Mouse (Mus musculus): ENCODE data around the gene Tbc1d22a. TPM values are rescaled to one million over a fixed set of nuclear protein-coding genes. Genes with fewer than 3 reads are reported as not detected.

Tbc1d22a gene
- polyA plus RNA-seq, 1 experiment from 2014 or later = 8.7 TPM

DNA sequence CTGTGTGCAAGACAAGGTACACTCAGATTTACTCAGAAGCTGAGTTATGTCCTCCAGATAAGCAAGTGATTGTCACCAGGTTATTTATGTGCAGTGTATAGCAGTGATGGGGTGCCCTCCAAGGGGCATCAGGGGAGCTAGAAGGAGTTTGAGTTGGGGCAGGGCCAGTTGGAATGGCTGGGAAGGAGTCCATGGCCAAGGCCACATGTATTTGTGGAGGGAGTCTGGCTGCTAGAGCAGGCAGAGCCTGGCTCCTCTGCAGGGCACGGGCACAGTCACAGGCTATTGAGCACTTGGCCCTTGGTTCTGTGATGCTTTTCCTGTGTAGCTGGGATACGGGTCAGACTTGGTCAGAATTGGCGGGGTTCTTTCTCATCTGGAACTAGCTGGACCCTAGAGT lies 80.2 kb downstream of the Tbc1d22a start:
- ATAC-seq (replicated peaks; ENCODE audit: low FRiP score) (no peak), DNase-seq (ENCODE audit: low spot score) (no peak)
- Histone ChIP-seq H3K27ac (ENCODE audit: low read depth, low read length) (no peak overlapping the region), H3K4me2 (ENCODE audit: low read depth, low read length, severe bottlenecking) (no peak overlapping the region), H3K27me3 (ENCODE audit: control insufficient read depth, insufficient read depth, low read length) (no peaks in the 10 kb centered on the region), H3K9me3 (ENCODE audit: control insufficient read depth, low read length) (no peaks in the 10 kb centered on the region), H3K4me3 (ENCODE audit: low read depth, low read length) (no peak overlapping the region), H3K36me3 (ENCODE audit: control insufficient read depth, insufficient read depth, low read length) (no peaks in the 10 kb centered on the region), H3K9ac (ENCODE audit: low read length) (no peak overlapping the region), H3K4me1 (replicated peaks; ENCODE audit: control insufficient read depth, insufficient read depth, low read length) (no peaks in the 10 kb centered on the region; the same call in 1 of the 2 replicates)
- 86% methylated on average over 3 of the region's 3 CpGs for WGBS

GRCm38 (mm10) chr15:86295722-86296288 lies 81.5 kb downstream of the Tbc1d22a start:
- H3K4me3 ChIP-seq (ENCODE audit: low read depth, low read length) = no peak overlapping the region
- 89% methylated on average over 4 of the region's 4 CpGs for WGBS

GRCm38 (mm10) chr15:86297281-86297680 lies 83.0 kb downstream of the Tbc1d22a start:
- no peak overlapping the region for H3K4me2 ChIP-seq (ENCODE audit: low read depth, low read length, severe bottlenecking)
- DNase-seq (ENCODE audit: low spot score) (no peak), ATAC-seq (replicated peaks; ENCODE audit: low FRiP score) (no peak)
- no peak overlapping the region for H3K27ac ChIP-seq (ENCODE audit: low read depth, low read length)
- no peaks in the 10 kb centered on the region for H3K4me1 ChIP-seq (replicated peaks; ENCODE audit: control insufficient read depth, insufficient read depth, low read length)
- H3K9ac ChIP-seq (ENCODE audit: low read length) = no peak overlapping the region
- 81% methylated on average over 1 of the region's 1 CpGs for WGBS
- H3K9me3 ChIP-seq (ENCODE audit: control insufficient read depth, low read length) = no peaks in the 10 kb centered on the region
- no peak overlapping the region for H3K4me3 ChIP-seq (ENCODE audit: low read depth, low read length)
- no peaks in the 10 kb centered on the region for H3K36me3 ChIP-seq (ENCODE audit: control insufficient read depth, insufficient read depth, low read length)
- no peaks in the 10 kb centered on the region for H3K27me3 ChIP-seq (ENCODE audit: control insufficient read depth, insufficient read depth, low read length)

More at GRCm38 (mm10) chr15:86295722-86296288, 81.5 kb downstream of the Tbc1d22a start:
- no peaks in the 10 kb centered on the region for H3K36me3 ChIP-seq (ENCODE audit: control insufficient read depth, insufficient read depth, low read length)
- H3K4me2 ChIP-seq (ENCODE audit: low read depth, low read length, severe bottlenecking) = no peak overlapping the region
- no peaks in the 10 kb centered on the region for H3K27me3 ChIP-seq (ENCODE audit: control insufficient read depth, insufficient read depth, low read length)
- no peaks in the 10 kb centered on the region; the same call in 1 of the 2 replicates for H3K4me1 ChIP-seq (replicated peaks; ENCODE audit: control insufficient read depth, insufficient read depth, low read length)
- no peak overlapping the region for H3K9ac ChIP-seq (ENCODE audit: low read length)
- no peaks in the 10 kb centered on the region for H3K9me3 ChIP-seq (ENCODE audit: control insufficient read depth, low read length)
- no peak overlapping the region for H3K27ac ChIP-seq (ENCODE audit: low read depth, low read length)
- ATAC-seq (replicated peaks; ENCODE audit: low FRiP score) (no peak), DNase-seq (ENCODE audit: low spot score) (no peak)

DNA sequence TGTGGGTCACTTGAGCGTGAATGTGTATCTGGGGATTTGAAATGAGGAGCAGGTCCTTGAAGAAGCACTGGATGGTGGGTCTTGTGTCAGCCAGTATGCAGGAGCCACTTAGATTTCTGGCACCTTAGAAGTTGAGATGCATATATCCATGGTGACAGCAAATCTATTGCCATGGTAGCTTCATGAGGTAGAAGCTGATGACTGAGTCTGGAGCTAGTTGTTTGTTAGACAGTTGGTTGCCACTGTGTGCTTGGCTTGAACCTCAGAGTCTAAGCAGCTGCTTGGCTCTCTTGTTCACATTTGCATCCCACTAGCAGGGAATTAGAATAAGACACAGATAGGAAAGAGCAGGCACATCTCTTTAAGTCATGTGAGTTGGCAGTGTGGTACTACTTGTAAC lies 89.6 kb downstream of the Tbc1d22a start:
- Histone ChIP-seq H3K27me3 (ENCODE audit: control insufficient read depth, insufficient read depth, low read length) (no peaks in the 10 kb centered on the region), H3K4me1 (replicated peaks; ENCODE audit: control insufficient read depth, insufficient read depth, low read length) (no peaks in the 10 kb centered on the region), H3K27ac (ENCODE audit: low read depth, low read length) (no peak overlapping the region), H3K4me2 (ENCODE audit: low read depth, low read length, severe bottlenecking) (no peak overlapping the region), H3K9ac (ENCODE audit: low read length) (no peak overlapping the region), H3K9me3 (ENCODE audit: control insufficient read depth, low read length) (no peaks in the 10 kb centered on the region), H3K36me3 (ENCODE audit: control insufficient read depth, insufficient read depth, low read length) (no peaks in the 10 kb centered on the region), H3K4me3 (ENCODE audit: low read depth, low read length) (no peak overlapping the region)
- no peak for ATAC-seq (replicated peaks; ENCODE audit: low FRiP score)
- 88% methylated on average over 1 of the region's 1 CpGs for WGBS
- no peak for DNase-seq (ENCODE audit: low spot score)

DNA sequence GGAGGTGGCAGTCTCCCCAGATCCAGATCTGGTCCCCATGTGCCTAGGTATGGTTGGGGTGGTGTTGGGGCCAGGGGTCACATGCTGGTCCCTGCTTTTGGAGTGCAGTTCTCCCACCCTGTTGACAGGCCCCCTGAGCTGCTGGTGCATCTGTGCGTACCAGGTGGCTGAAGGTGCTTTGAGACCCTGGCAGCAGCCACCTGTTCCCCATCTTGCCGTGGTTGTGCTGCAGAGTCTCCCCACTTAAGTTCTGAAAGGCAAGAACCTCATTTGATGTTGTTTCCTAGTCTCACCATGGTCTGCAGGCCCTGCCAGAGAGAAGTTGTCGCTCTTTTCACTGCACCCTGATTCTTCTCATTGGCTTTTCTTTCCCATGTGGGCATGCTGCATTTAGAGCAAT lies 90.6 kb downstream of the Tbc1d22a start:
- ATAC-seq (replicated peaks; ENCODE audit: low FRiP score) = no peak

DNA sequence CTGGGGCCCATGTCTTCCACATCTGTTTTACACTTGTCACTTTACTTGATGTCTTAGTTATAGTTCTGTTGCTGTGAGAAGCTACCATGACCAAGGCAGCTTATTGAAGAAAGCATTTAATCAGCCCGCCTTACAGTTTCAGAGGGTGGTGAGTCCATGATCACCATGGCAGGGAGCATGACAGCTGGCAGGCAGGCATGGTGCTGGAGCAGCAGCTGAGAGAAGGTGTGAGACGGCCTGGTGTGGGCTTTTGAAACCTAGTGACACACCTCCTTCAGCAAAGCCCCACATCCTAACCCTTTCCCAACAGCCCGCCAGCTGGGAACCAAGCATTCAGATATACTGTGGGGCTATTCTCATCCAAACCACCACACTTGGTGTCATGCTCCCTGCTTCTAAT lies 91.0 kb downstream of the Tbc1d22a start:
- DNase-seq (ENCODE audit: low spot score) (no peak), ATAC-seq (replicated peaks; ENCODE audit: low FRiP score) (no peak)
- Histone ChIP-seq H3K27ac (ENCODE audit: low read depth, low read length) (no peak overlapping the region), H3K4me2 (ENCODE audit: low read depth, low read length, severe bottlenecking) (no peak overlapping the region), H3K36me3 (ENCODE audit: control insufficient read depth, insufficient read depth, low read length) (no peaks in the 10 kb centered on the region), H3K27me3 (ENCODE audit: control insufficient read depth, insufficient read depth, low read length) (no peaks in the 10 kb centered on the region), H3K9me3 (ENCODE audit: control insufficient read depth, low read length) (no peaks in the 10 kb centered on the region), H3K9ac (ENCODE audit: low read length) (no peak overlapping the region), H3K4me3 (ENCODE audit: low read depth, low read length) (no peak overlapping the region), H3K4me1 (replicated peaks; ENCODE audit: control insufficient read depth, insufficient read depth, low read length) (no peaks in the 10 kb centered on the region)
- WGBS = 79% methylated on average over 3 of the region's 3 CpGs

More for the DNA sequence above, 90.6 kb downstream of the Tbc1d22a start:
- H3K27ac ChIP-seq (ENCODE audit: low read depth, low read length) = no peak overlapping the region
- no peaks in the 10 kb centered on the region for H3K9me3 ChIP-seq (ENCODE audit: control insufficient read depth, low read length)
- no peaks in the 10 kb centered on the region for H3K36me3 ChIP-seq (ENCODE audit: control insufficient read depth, insufficient read depth, low read length)
- no peaks in the 10 kb centered on the region for H3K4me1 ChIP-seq (replicated peaks; ENCODE audit: control insufficient read depth, insufficient read depth, low read length)
- H3K9ac ChIP-seq (ENCODE audit: low read length) = no peak overlapping the region
- 90% methylated on average over 3 of the region's 3 CpGs for WGBS
- no peaks in the 10 kb centered on the region for H3K27me3 ChIP-seq (ENCODE audit: control insufficient read depth, insufficient read depth, low read length)
- no peak for DNase-seq (ENCODE audit: low spot score)
- no peak overlapping the region for H3K4me3 ChIP-seq (ENCODE audit: low read depth, low read length)
- H3K4me2 ChIP-seq (ENCODE audit: low read depth, low read length, severe bottlenecking) = no peak overlapping the region

DNA sequence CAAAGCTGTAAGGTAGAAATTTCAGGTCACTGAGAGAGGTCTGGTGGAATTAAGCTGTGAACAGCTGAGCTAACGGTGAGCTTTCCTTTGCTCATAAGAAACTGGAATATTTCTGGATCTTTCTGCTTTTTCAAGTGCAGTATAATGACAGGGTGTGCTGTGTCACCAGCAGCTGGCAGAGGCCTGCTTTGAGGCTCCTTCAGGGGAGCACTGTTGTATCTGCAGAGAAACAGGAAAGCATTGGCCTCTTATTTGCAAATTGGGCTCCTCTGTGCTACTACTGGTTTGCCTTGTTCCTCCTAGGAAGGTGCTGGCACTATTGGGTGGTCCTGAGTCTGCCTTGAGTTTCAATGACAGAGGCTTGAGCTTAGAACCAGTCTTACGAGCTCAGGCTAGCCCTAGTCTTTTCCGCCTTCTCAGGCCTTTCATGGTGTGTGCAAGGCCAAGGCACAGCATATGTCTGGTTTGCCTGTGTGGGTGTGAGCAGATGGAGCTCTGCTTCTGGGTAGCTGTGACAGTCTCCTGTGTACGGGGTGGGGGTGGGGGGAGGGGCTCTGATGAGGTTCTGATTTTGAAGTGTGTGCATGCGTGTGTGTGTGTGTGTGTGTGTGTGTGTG lies 95.1 kb downstream of the Tbc1d22a start:
- H3K4me1 ChIP-seq (replicated peaks; ENCODE audit: control insufficient read depth, insufficient read depth, low read length) = no peaks in the 10 kb centered on the region
- no peaks in the 10 kb centered on the region for H3K36me3 ChIP-seq (ENCODE audit: control insufficient read depth, insufficient read depth, low read length)
- no peak overlapping the region for H3K27ac ChIP-seq (ENCODE audit: low read depth, low read length)
- no peak overlapping the region for H3K4me2 ChIP-seq (ENCODE audit: low read depth, low read length, severe bottlenecking)
- no peaks in the 10 kb centered on the region for H3K27me3 ChIP-seq (ENCODE audit: control insufficient read depth, insufficient read depth, low read length)
- 92% methylated on average over 5 of the region's 5 CpGs for WGBS
- H3K4me3 ChIP-seq (ENCODE audit: low read depth, low read length) = no peak overlapping the region
- ATAC-seq (replicated peaks; ENCODE audit: low FRiP score) (no peak), DNase-seq (ENCODE audit: low spot score) (no peak)
- H3K9ac ChIP-seq (ENCODE audit: low read length) = no peak overlapping the region
- no peaks in the 10 kb centered on the region for H3K9me3 ChIP-seq (ENCODE audit: control insufficient read depth, low read length)

- Histone ChIP-seq H3K4me3 (ENCODE audit: low read depth, low read length) (no peak overlapping the region), H3K9me3 (ENCODE audit: control insufficient read depth, low read length) (no peaks in the 10 kb centered on the region), H3K27me3 (ENCODE audit: control insufficient read depth, insufficient read depth, low read length) (no peaks in the 10 kb centered on the region), H3K4me1 (replicated peaks; ENCODE audit: control insufficient read depth, insufficient read depth, low read length) (no peaks in the 10 kb centered on the region), H3K27ac (ENCODE audit: low read depth, low read length) (no peak overlapping the region), H3K4me2 (ENCODE audit: low read depth, low read length, severe bottlenecking) (no peak overlapping the region), H3K36me3 (ENCODE audit: control insufficient read depth, insufficient read depth, low read length) (no peaks in the 10 kb centered on the region), H3K9ac (ENCODE audit: low read length) (no peak overlapping the region)
- ATAC-seq (replicated peaks; ENCODE audit: low FRiP score) = no peak
- WGBS = 84% methylated on average over 19 of the region's 19 CpGs
- DNase-seq (ENCODE audit: low spot score) = no peak
Observed at GRCm38 (mm10) chr15:86320803-86321510, 106.7 kb downstream of the Tbc1d22a start.

All from forebrain, embryonic 11.5 days (tissue).